Mouse (Mus musculus) layer of hippocampus, postnatal 10 days (tissue): Measurements from ENCODE around the gene Shank3. TPM values are rescaled to one million over a fixed set of nuclear protein-coding genes. Genes with fewer than 3 reads are reported as not detected.

Experiments
- DNase-seq, 2 experiments: peaks; one replicate each; pipeline ENCODE4 v3.0.0; 2021; ENCODE audit warnings: low spot score in 2 of 2
- long read RNA-seq: library from polyadenylated mRNA; stranded (forward); transcript quantifications from one replicate; pipeline ENCODE4 v2.0.0, GENCODE M21; 2023
- total RNA-seq, 2 experiments: library from RNA; stranded (reverse); gene quantifications; 2 replicates each; pipeline ENCODE4 v1.2.3; 2021

The Shank3 gene
- total RNA-seq = 100 to 1,000 TPM; 221 to 225 TPM
- long read RNA-seq, partial matches to known transcripts = 3 of 47 reads
- long read RNA-seq, other reads (novel, unspliced or antisense) = 44 of 47 reads

DNA sequence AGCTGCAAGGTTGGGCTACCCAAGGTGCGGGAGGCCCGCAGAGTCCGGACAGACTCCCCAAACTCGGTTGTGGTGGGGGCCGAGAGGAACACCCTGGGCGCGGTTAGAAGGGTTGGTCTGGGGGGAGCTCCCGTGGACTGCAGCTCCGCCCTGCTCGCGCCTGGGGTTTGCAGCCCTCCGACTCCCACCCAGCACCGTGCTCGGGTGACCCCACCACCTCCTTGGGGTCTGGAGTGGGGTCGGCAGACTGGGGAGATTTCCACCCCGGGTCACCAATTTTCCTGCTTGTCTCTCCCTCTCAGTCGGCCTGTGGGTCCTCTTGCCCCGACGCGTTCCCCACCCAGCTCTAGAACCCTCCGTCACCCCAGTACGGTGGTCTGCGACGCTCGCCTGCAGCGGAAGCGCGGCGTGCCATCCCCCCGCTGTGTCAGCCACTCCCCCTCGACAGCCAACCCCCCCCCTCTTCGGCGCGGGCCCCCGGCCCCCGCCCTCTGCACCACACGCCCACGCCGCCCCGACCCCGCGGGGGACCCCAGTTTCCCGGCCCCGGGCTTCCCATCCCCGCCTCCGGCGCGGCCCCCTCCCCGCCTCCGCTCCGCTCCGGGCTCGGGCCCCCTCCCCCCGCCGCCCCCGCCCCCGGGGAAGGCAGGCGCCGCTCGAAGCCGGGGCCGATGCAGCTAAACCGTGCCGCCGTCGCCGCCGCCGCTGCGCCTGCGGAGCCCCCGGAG is at the start of gene Shank3:
Gene Shank3 (plus strand): TSS at position 663 of the 728 bp plus-strand sequence.
- DNase-seq = peak; percentile 53 to 59

DNA sequence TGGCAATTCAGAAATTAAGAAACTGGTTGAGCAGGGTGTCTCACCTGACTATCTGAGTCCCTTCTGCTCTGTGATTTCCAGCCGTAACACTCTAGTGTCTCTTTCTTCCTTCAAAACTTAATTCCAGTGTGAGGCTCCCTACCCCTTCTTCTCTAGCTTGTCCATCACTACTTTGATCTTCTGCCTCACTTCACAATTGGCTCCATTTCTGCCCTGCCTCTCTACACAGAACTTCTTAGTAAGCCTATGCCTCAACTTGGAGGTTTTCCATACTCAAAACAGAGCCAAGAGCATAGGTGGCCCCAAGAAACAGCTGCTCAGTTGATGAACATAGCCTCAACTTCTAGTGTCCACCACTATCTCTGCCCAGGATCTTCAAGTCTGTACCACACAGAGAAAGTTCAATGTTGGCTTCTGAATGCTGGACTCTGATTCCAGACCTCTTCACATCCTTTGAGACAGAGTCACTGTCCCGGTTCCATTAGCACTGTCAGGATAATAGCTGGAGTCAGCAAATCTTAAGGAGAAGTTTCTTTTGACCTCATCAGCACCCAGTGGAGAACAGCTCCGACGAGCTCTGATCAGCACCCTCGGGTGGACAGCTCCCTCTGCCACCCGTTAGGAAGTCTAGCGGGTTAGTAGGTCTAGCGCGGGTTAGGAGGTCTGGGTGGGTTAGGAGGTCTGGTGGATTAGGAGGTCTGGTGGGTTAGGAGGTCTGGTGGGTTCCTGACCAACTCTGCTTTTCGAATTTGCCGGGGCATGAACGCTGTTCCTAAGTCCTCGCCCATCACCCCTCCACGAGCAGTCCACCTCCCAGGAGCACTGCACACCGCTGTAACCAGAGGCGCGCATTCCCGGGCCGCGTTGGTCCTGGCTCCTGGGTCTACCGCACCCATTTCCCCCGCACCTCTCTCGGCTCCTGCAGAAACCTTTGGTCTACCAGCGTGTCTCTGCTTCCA is 46.2 kb upstream of the Shank3 start:
- DNase-seq = peak in 1 of 2 experiments; percentile 60

DNA sequence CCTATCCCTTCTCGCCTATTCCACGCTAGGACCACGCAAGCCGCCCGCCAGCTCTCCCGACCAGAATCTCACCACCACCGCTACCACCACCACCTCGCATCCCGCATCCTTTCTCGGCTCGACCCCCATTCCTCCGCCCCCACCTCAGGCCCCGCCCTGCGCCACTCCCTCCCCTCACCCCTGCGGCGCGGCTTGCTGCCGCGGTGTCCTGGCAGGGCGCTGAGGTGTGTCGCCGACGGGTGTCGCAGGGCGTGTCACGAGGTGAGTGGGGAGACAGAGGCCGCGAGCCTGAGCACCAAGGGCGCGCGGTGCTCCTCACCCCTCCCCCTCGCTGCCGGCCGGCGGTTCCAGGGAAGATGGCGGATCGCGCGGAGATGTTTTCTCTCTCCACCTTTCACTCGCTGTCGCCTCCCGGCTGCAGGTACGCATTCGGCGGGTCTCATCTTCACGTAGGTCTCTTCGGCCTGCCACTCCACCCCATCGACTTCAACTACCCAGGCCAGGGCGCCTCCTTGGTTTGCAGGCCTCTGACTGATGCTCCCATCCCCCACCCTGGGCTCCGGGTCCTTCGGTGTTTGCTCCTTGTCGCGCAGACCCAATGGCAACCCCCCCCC is 45.5 kb upstream of the Shank3 start, which contains the start of gene Mapk8ip2:
Gene Mapk8ip2 (plus strand): TSS at position 49 of the 614 bp plus-strand sequence.
- peak; percentile 70 to 71 for DNase-seq

DNA sequence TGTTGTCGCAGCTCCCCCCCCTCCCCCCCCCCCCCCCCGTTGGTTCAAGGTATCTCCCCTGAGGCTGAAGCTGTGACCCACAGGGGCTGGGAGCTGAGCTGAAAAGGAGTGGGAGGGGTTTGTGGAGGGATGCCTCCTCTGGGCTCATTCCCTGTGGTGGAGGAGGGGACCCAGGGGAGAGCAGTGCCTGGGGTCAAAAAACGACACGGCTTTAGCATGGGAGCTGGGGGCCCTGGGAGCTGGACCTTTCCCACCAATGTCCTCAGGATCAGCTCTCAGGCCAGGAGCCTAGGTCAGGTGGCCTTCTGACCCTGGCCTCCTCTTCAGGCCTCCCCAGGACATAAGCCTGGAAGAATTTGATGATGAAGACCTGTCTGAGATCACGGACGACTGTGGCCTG is 44.6 kb upstream of the Shank3 start:
- no peak for DNase-seq

DNA sequence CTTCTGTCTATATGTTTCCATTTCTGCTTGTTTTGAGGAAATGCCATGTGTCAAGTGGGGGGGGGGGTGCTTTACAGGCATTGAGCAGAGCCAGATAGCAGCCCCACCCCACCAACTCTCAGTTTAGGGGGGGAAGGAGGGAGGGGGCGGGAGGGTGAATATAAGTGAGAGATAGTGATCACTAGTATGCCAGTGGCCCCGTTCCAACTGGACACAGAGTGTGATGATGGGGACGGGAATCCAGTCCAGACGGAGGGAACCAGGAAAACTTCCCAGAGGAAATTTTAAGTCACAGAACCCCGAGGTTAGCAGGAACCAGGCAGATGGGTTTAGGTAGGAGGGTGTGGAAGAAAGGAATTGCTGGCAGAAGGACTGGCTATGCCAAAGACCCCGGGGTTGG is 43.8 kb upstream of the Shank3 start:
- no peak for DNase-seq

DNA sequence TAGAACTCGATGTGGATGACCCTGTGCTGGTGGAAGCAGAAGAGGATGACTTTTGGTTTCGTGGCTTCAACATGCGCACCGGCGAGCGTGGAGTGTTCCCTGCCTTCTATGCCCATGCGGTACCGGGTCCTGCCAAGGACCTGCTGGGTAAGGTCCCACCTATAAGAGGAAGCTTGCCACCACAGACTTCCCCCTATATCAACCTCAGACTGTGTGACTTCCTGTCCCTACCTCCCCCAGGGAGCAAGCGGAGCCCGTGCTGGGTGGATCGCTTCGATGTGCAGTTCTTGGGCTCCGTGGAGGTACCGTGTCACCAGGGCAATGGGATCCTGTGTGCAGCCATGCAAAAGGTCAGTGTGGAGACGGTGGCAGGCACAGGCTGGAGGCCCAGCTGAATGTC is 40.5 kb upstream of the Shank3 start:
- DNase-seq = no peak

DNA sequence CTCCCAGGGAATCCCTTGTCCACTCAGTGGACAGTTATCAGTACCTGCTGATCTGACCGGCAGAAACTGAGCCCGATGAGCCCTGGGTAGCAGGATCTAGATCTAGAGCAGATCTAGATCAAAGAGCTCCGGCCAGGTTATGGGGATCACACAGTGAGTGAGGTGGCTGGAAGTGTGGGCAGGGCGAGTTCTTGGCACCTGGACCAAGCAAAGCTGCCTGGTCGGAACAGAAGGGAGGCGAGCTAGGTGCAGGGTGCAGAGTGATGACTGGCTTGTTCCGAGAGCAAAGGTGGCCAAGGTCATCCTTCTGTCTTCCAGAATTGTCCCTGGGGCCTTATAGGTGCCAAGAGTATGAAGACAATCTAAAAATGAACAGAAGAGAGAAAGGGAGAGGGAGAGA is 39.6 kb upstream of the Shank3 start:
- DNase-seq = no peak

DNA sequence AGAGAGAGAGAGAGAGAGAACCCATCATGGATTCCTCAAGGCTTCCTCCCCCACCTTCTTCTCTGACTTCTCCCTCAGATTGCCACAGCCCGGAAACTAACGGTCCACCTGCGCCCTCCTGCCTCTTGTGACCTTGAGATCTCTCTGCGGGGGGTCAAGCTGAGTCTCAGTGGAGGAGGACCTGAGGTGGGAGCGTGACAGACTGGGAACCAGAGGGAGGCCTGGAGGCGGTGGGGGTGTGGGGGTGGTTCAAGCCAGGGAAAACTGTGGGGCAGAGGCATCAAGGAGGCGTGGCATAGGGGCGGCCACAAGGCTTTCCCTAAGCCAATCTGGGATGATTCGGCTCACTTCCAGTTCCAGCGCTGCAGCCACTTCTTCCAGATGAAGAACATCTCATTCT is 39.1 kb upstream of the Shank3 start:
- no peak for DNase-seq

DNA sequence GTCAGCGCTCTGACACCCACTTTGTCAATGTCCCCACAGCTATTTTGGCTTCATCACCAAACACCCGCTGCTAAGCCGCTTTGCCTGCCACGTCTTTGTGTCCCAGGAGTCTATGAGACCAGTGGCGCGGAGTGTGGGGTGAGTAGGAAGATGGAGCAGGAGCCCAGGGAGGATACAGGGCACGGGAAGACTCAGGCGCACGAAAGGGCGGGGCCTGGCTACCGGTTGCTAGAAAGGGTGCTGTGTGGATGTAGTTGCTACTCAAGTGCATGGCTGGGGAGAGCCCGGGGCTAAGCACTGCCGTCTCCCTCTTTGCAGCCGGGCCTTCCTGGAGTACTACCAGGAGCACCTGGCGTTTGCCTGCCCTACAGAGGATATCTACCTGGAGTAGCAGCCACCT is 38.1 kb upstream of the Shank3 start:
- DNase-seq = no peak

DNA sequence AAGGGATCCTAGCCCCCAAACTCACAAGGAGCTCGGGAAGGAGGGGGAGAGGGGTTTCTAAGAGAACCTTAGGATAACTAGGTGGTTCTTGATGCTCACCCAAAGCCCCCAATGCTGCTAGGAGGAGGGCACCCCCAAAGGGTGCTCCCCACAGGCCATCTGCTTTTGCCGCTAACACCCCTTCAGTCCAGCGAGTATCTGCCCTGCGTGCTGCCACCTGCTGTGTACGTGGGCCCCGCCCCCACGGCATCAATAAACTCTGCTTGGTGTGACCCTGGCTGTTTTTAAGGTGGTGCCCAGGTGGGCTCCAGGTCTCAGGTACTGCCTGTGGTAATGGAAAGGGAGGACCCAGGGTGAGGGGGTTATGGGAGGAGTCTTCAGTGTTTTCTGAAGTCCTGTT is 37.2 kb upstream of the Shank3 start:
- DNase-seq = no peak

DNA sequence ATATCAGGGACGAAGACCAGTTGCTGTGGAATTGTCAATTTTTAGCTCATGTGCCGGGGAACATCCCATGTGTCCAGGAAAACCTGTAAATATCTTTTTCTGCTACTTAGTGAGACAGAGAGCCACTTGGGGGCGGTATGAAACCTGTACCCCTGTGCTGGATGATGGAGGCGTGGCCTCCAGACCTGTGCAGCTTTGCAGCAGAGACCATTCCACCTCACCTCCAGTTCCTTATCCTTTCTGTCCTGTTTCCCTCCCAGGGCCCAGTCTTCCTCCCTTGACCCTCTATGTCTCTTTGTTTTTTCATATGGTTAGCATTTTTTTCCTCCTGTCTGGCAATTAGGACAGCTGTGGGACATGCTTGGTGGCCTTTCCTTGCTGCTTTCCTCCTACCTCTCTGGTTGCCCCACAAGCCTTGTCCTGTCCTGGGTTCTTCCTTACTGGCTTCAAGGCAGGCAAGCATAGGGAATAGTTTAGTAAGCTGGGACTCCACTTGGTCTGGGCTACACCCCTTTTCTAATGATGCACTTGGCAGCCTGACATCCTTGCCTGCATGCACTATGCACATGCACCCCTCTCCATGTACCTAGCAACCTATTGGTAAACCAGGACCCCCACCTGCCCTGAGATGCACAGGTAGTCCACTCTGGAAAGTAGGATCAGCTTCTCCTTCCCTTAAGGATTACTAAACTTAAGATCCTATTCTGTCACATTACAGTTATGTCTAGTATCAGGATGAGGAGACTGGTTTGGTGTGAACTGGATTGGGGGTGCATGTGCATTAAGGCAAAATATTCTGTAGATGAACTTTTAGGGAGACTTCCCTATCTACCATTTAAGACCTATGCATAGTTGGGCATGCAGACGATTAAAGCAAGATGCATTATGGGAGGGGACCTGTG is 35.8 kb upstream of the Shank3 start:
- DNase-seq = peak in 1 of 2 experiments; percentile 24

DNA sequence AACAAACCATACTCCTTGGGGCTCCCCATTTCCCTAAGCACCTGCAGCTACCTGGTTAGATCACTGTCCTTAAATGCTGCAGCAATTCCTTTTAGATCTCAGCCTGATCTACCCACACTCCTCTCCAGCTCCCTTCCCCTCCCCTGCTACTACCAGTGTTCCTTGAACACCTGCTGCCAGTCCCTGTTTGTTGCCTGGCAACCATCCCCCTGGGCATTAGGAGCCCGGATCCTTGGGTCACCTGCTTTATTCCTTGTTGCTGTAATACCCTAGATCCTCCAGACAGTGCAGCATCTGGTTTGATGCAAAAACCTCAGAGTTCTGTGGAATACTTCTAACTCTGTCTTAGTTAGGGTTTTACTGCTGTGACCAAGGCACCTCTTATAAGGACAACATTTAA is 34.4 kb upstream of the Shank3 start:
- DNase-seq = peak in 1 of 2 experiments; percentile 24

DNA sequence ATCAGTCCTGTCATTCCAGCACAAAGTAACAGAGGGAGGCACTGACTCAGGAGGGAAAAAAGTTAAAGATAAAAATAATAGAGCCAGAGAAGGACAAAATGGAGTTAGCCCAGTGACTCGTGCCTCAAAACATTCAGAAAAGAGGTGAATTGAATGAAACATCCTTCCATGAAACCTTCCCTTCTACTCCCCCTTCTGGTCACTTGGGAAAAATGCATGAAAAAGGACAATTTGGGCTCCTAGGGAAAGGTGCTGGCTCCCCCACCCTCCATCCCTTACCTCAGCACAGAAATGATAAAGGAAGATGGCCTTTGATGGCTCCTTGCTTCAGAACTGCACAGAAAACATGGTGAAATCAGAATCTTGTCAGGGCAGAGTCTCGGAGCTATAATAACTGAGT is 30.8 kb upstream of the Shank3 start:
- no peak for DNase-seq

DNA sequence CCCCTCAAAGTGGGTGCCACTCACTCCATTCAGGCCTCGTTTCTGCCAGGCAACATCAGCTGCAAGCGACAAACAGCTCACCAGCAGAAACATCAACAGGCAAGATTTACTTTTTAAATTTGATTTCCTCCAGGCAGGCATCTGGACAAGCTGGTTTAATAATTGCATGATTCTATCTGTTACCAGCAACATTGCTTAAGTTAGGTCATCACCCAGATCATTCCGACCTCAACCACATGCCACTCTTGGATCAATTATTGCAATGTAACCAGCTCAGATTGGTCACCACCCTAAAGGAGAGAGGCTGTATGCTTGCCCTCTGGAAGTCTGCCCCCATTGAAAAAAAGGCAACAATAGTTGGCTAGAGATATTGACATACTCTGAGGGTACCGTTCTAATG is 27.9 kb upstream of the Shank3 start:
- DNase-seq = no peak

DNA sequence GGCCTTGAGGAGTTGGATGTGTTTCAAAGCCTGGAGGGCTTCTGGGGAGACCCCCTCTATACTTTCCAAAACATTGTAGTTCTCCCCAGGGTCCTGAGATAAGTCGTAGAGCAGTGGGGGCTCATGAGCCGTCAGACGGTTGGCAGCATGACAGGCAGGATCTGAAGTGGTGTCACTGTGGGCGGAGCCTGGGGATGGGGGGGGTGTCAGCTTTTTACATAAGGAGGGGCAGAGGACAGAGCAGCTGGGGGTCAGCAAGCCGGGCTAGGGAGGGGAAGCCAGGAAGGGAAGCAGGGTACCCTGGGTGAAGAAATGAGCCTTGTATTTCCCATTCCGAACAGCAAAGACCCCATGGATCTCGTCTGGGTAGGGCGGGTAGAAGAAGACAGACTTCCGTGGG is 26.1 kb upstream of the Shank3 start:
- DNase-seq = no peak

DNA sequence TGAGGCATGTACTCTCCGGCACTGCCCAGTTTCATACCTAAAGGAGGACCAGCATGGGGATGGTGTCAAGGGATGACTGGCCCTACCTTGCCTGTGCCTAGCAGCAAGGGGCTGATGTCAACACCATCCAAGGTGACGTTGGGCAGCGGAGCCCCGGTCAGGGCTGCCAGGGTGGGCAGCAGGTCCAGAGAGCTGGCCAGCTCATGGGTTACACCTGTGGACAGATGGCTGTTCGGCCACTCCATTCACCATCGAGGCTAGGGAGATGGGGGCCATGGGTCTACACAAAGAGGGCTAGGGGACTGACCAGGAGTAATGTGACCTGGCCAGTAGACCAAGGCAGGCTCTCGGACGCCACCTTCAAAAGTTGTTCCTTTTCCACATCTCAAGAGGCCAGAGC is 25.5 kb upstream of the Shank3 start:
- DNase-seq = no peak

DNA sequence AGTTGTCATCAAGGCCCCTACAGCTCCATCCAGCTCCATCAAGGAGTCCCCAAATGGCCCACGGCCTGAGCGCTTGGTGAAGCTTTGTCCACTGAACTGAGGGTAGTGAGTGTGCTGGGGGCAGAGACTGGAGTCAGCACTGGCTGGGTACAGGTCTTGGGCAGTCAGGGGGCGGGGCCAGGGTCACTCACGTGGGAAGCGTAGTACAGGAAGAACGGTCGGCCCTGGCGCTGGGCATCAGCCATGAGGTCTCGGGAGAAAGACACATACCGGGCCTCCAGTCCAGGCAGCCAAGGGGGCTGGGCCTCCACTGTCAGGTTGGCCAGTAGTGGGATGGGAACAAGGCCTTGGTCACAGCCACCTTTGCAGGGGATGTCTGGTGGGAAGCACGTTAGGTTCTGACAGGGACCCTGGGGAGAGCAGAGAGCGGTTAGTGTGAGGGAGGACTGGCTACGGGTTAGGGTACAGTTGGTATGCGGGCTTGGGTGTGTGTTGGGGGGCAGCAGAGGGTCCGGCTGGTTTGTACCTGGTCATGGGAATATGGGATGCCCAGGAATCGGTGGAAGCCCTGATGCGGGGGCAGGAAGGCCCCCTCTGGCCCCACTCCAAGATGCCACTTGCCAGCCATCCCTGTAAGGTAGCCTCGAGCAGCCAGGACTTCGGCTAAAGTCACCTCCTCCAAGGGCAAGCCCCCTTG is 24.7 kb upstream of the Shank3 start:
- peak in 1 of 2 experiments; percentile 26 for DNase-seq

DNA sequence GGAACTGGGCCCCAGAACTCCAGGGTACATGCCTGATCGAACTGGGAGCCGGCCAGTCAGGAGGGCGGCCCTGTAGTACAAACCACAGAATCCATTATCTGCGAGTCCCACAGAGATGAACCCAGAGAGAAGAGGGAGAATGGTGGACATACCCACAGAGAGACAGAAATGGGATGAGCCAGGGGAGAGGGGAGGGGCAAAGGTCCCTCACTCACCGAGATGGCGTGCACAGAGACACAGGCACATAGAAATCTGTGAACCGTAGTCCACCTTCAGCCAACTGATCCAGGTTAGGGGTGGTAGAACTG is 24.2 kb upstream of the Shank3 start:
- no peak for DNase-seq

DNA sequence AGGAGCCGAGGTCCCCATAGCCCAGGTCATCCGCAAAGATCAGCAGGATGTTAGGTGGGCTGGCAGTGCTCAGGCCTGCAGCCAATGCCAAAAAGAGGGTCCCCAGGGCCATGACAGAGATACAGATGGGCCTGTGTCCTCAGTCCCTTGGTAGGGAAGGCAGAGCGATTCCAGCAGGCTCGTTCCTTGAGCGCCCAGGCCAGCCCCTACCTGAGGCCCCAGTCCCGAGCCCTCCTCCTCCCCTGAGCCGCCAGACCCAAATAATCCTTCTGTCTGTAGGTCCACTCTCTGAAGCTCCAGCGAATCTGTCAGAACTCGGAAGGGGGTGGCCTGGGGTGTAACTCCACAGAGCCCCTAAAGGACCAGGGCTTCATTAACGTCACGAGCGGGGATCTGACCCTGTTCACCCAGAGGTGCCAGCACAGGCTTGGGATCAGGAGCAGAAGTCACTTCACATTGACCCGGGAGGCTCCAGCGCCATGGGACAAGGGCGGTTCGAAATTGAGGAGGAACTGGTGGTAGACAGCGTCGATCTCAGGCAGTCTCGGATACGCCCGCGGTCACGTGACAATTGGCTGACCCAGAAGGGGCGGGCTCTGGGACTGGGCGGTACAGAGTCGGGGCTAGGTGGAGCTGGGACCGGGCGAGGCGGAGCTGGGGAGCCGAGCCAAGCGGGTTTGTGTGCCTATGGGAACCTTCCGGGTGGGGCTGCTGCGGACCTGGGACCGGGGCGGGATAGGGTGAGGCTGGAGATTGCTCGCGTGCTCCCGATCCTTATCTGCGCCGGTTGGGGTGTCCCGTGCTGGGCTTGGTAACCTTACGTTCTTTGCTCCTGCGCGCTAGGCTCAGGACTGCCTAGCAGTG is 23.6 kb upstream of the Shank3 start:
- DNase-seq = peak; percentile 88 to 93
